Comparison of ENCODE assay signal across 9 mouse cellular contexts in genomic region chr7:28921722-28922465, GRCm38 (mm10). TPM values are rescaled to one million over a fixed set of nuclear protein-coding genes. Genes with fewer than 3 reads are reported as not detected.
DNase-seq lines count a peak whose midpoint lies in the region; TF ChIP-seq lines count a peak whose summit lies in the region.
"Had no signal": no experiment of that assay in that cellular context is flagged by ENCODE, and none has a peak within 500 bp of the region (broad histone marks: within the 10 kb centered on the region; RNA-seq: fewer than 3 reads in every experiment).

No protein-coding gene starts in this region.

- TF ChIP-seq CTCF in cortical plate, adult 2 months (IDR thresholded peaks at IDR 0.05; ENCODE audit: extremely low read depth, insufficient read depth, low read length), result no peak
- TF ChIP-seq CTCF in olfactory bulb, adult 2 months (IDR thresholded peaks at IDR 0.05; ENCODE audit: insufficient read depth, low read depth, low read length), result no peak

- no peak overlapping the region for H3K4me3 ChIP-seq in heart, embryonic 10.5 days
- no peak overlapping the region for H3K4me3 ChIP-seq in cortical plate, adult 2 months (ENCODE audit: insufficient read depth, low read length)
- no peak overlapping the region for H3K4me3 ChIP-seq in olfactory bulb, adult 2 months (ENCODE audit: insufficient read depth, low read depth, low read length)
- H3K4me3 ChIP-seq: midbrain, embryonic 15.5 days had no signal

- TF ChIP-seq POLR2A in cortical plate, adult 2 months (IDR thresholded peaks at IDR 0.05; ENCODE audit: extremely low read depth, insufficient read depth, low read length), result no peak
- no peak for TF ChIP-seq POLR2A in olfactory bulb, adult 2 months (IDR thresholded peaks at IDR 0.05; ENCODE audit: insufficient read depth, low read depth, low read length)

- no peaks in the 10 kb centered on the region for H3K9me3 ChIP-seq in heart, embryonic 10.5 days
- H3K9me3 ChIP-seq: midbrain, embryonic 15.5 days had no signal

- peaks cover 28% of the 10 kb centered on the region for H3K36me3 ChIP-seq in heart, embryonic 10.5 days

- H3K27me3 ChIP-seq in heart, embryonic 10.5 days (ENCODE audit: insufficient read depth, poor library complexity, severe bottlenecking), result no peaks in the 10 kb centered on the region
- H3K27me3 ChIP-seq: midbrain, embryonic 15.5 days had no signal

- H3K4me1 ChIP-seq in heart, embryonic 10.5 days, result peaks cover 89% of the 10 kb centered on the region
- peaks cover 58% of the 10 kb centered on the region for H3K4me1 ChIP-seq in cortical plate, adult 2 months (ENCODE audit: control insufficient read depth, insufficient read depth, low read length)
- H3K4me1 ChIP-seq in olfactory bulb, adult 2 months (ENCODE audit: control insufficient read depth, insufficient read depth, low read length), result peaks cover 73% of the 10 kb centered on the region

- intact Hi-C loops in left cerebral cortex, postnatal 4 days (cut with DNase I), result no loop called here
- intact Hi-C loops in left cerebral cortex, postnatal 14 days (cut with DNase I), result loop anchor here (5.0 kb wide), 1 partner anchor 35 kb away; no protein-coding TSS in a partner anchor

- WGBS in heart, embryonic 10.5 days, result 72% methylated on average over 8 of the region's 8 CpGs
- 81% methylated on average over 8 of the region's 8 CpGs for WGBS in olfactory bulb, adult 2 months

- H3K27ac ChIP-seq in heart, embryonic 10.5 days, result peak overlapping the region; percentile 88
- H3K27ac ChIP-seq in cortical plate, adult 2 months (ENCODE audit: insufficient read depth, low read length), result peak overlapping the region; percentile 43; the same call in 1 of the 2 replicates
- H3K27ac ChIP-seq in olfactory bulb, adult 2 months (ENCODE audit: insufficient read depth, low read depth, low read length), result peak overlapping the region; percentile 66
- H3K27ac ChIP-seq: midbrain, embryonic 15.5 days had no signal

- no peak for DNase-seq in heart, embryonic 10.5 days (ENCODE audit: low spot score)
- DNase-seq in heart, adult 18-20 months, result no peak
- peak; percentile 17 for DNase-seq in left cerebral cortex, postnatal 4 days
- DNase-seq in left cerebral cortex, postnatal 14 days (ENCODE audit: low spot score in 2 of 2), result no peak
- DNase-seq in layer of hippocampus, postnatal 14 days (ENCODE audit: low spot score in 2 of 2), result no peak
- no peak for DNase-seq in thymus, postnatal 4 days

RNA-seq across cellular contexts. Expression of gene Actn4, which starts 40.2 kb away (rescaled TPM):
- 319 and 371 TPM in 2 replicates for polyA plus RNA-seq in heart, embryonic 10.5 days (2016; fragmentation: Nextera tagmentation; extraction: Ambion mirVana)
- 10 to 100 TPM; 64.7 to 66.4 TPM for total RNA-seq in heart, adult 18-20 months (2021)
- total RNA-seq in left cerebral cortex, postnatal 4 days (2021), result 100 to 1,000 TPM; 129 to 134 TPM
- 100 to 1,000 TPM; 177 to 205 TPM for total RNA-seq in left cerebral cortex, postnatal 14 days (2021)
- polyA plus RNA-seq in cortical plate, adult 2 months (2012; rRNA removed), result 170 and 178 TPM in 2 replicates
- polyA plus RNA-seq in olfactory bulb, adult 2 months (2012; ENCODE audit: insufficient read depth, insufficient read length, low replicate concordance, missing spikeins), result 498 TPM in 1 of 2 replicates, not detected in the other
- total RNA-seq in layer of hippocampus, postnatal 14 days (2021), result 100 to 1,000 TPM; 123 to 132 TPM

RNA-seq across cellular contexts. Expression of gene Capn12, which starts 40.7 kb away (rescaled TPM):
- polyA plus RNA-seq in heart, embryonic 10.5 days (2016; fragmentation: Nextera tagmentation; extraction: Ambion mirVana), result 0.20 and 0.34 TPM in 2 replicates
- total RNA-seq in heart, adult 18-20 months (2021), result under 1 TPM; 0.31 to 0.35 TPM
- total RNA-seq in left cerebral cortex, postnatal 4 days (2021), result under 1 TPM; 0.18 to 0.52 TPM
- total RNA-seq in left cerebral cortex, postnatal 14 days (2021), result 1 to 10 TPM in 1 of 2 experiments, under 1 TPM in 1; 0.59 to 1.3 TPM
- polyA plus RNA-seq in cortical plate, adult 2 months (2012; rRNA removed), result 1.2 and 1.8 TPM in 2 replicates
- not detected in 2 replicates for polyA plus RNA-seq in olfactory bulb, adult 2 months (2012; ENCODE audit: insufficient read depth, insufficient read length, low replicate concordance, missing spikeins)
- total RNA-seq in layer of hippocampus, postnatal 14 days (2021), result 1 to 10 TPM in 1 of 2 experiments, under 1 TPM in 1; 0.67 to 1.3 TPM

RNA-seq across cellular contexts. Expression of gene Lgals7, which starts 58.2 kb away (rescaled TPM):
- 0.24 and 0.81 TPM in 2 replicates for polyA plus RNA-seq in heart, embryonic 10.5 days (2016; fragmentation: Nextera tagmentation; extraction: Ambion mirVana)
- total RNA-seq in heart, adult 18-20 months (2021), result 1 to 10 TPM in 1 of 2 experiments, under 1 TPM in 1; 0.93 to 1.8 TPM
- 1 to 10 TPM; 2.3 to 3.7 TPM for total RNA-seq in left cerebral cortex, postnatal 4 days (2021)
- total RNA-seq in left cerebral cortex, postnatal 14 days (2021), result under 1 TPM in 1 of 2 experiments, not detected in 1; 0.47 TPM
- polyA plus RNA-seq in cortical plate, adult 2 months (2012; rRNA removed), result 1.2 and 1.3 TPM in 2 replicates
- not detected in 2 replicates for polyA plus RNA-seq in olfactory bulb, adult 2 months (2012; ENCODE audit: insufficient read depth, insufficient read length, low replicate concordance, missing spikeins)
- total RNA-seq in layer of hippocampus, postnatal 14 days (2021), result not detected

RNA-seq across cellular contexts. Expression of gene Eif3k, which starts 59.8 kb away (rescaled TPM):
- 289 and 329 TPM in 2 replicates for polyA plus RNA-seq in heart, embryonic 10.5 days (2016; fragmentation: Nextera tagmentation; extraction: Ambion mirVana)
- total RNA-seq in heart, adult 18-20 months (2021), result 100 to 1,000 TPM; 166 to 176 TPM
- 100 to 1,000 TPM; 212 to 213 TPM for total RNA-seq in left cerebral cortex, postnatal 4 days (2021)
- total RNA-seq in left cerebral cortex, postnatal 14 days (2021), result 100 to 1,000 TPM; 163 to 174 TPM
- polyA plus RNA-seq in cortical plate, adult 2 months (2012; rRNA removed), result 307 and 320 TPM in 2 replicates
- polyA plus RNA-seq in olfactory bulb, adult 2 months (2012; ENCODE audit: insufficient read depth, insufficient read length, low replicate concordance, missing spikeins), result not detected in 2 replicates
- 100 to 1,000 TPM; 159 to 164 TPM for total RNA-seq in layer of hippocampus, postnatal 14 days (2021)

RNA-seq across cellular contexts. Expression of gene Map4k1, which starts 60.0 kb away (rescaled TPM):
- polyA plus RNA-seq in heart, embryonic 10.5 days (2016; fragmentation: Nextera tagmentation; extraction: Ambion mirVana), result 9.9 and 14.3 TPM in 2 replicates
- 1 to 10 TPM in 1 of 2 experiments, under 1 TPM in 1; 0.45 to 4.2 TPM for total RNA-seq in heart, adult 18-20 months (2021)
- 10 to 100 TPM; 12.9 to 14.7 TPM for total RNA-seq in left cerebral cortex, postnatal 4 days (2021)
- 1 to 10 TPM; 2.0 to 3.7 TPM for total RNA-seq in left cerebral cortex, postnatal 14 days (2021)
- polyA plus RNA-seq in cortical plate, adult 2 months (2012; rRNA removed), result 2.2 and 2.8 TPM in 2 replicates
- polyA plus RNA-seq in olfactory bulb, adult 2 months (2012; ENCODE audit: insufficient read depth, insufficient read length, low replicate concordance, missing spikeins), result not detected in 2 replicates
- 1 to 10 TPM; 2.7 to 4.1 TPM for total RNA-seq in layer of hippocampus, postnatal 14 days (2021)
